Mouse (Mus musculus) spleen, postnatal 10 days (tissue): ENCODE measurements around the gene Clba1.

Experiments used
- DNase-seq, 2 experiments: peaks; one replicate each; pipeline ENCODE4 v3.0.0; 2021 to 2022; ENCODE audit warnings: low spot score in 2 of 2

The Clba1 gene

GRCm38 (mm10) chr12:112808587-112809364 lies at the start of gene Clba1:
Gene Clba1, plus strand, starts transcription at chr12:112808937.
- DNase-seq = peak; percentile 72 to 92

- peak in 1 of 2 experiments; percentile 7 for DNase-seq
These were observed 49.3 kb upstream of the Clba1 start for GRCm38 (mm10) chr12:112759471-112759870.

- DNase-seq = peak in 1 of 2 experiments; percentile 75
These were observed 48.4 kb upstream of the Clba1 start, which contains the start of gene Pld4 for GRCm38 (mm10) chr12:112760154-112760926. Gene Pld4, plus strand, starts transcription at chr12:112760655.

- peak in 1 of 2 experiments; percentile 38 for DNase-seq
These were observed 47.3 kb upstream of the Clba1 start for GRCm38 (mm10) chr12:112761411-112761810.

- DNase-seq = peak in 1 of 2 experiments; percentile 70
These were observed 46.7 kb upstream of the Clba1 start for GRCm38 (mm10) chr12:112762018-112762417.

- DNase-seq = no peak
These were observed 45.6 kb upstream of the Clba1 start for GRCm38 (mm10) chr12:112763176-112763575.

GRCm38 (mm10) chr12:112764141-112764540 lies 44.6 kb upstream of the Clba1 start:
- no peak for DNase-seq

- DNase-seq = peak in 1 of 2 experiments; percentile 8
These were observed 43.7 kb upstream of the Clba1 start for GRCm38 (mm10) chr12:112764991-112765390.

GRCm38 (mm10) chr12:112766586-112766985 lies 42.2 kb upstream of the Clba1 start:
- no peak for DNase-seq

GRCm38 (mm10) chr12:112767036-112767890 lies 41.5 kb upstream of the Clba1 start:
- DNase-seq = peak in 1 of 2 experiments; percentile 11

- DNase-seq = peak in 1 of 2 experiments; percentile 9
These were observed 40.6 kb upstream of the Clba1 start for GRCm38 (mm10) chr12:112768166-112768565.

- DNase-seq = peak in 1 of 2 experiments; percentile 13
These were observed 39.7 kb upstream of the Clba1 start for GRCm38 (mm10) chr12:112769031-112769430.

GRCm38 (mm10) chr12:112769751-112770150 lies 39.0 kb upstream of the Clba1 start:
- DNase-seq = peak in 1 of 2 experiments; percentile 3

GRCm38 (mm10) chr12:112770396-112770795 lies 38.3 kb upstream of the Clba1 start:
- DNase-seq = peak in 1 of 2 experiments; percentile 10

GRCm38 (mm10) chr12:112772306-112772705 lies 36.4 kb upstream of the Clba1 start:
- DNase-seq = peak in 1 of 2 experiments; percentile 10

GRCm38 (mm10) chr12:112773366-112773765 lies 35.4 kb upstream of the Clba1 start:
- peak in 1 of 2 experiments; percentile 7 for DNase-seq

GRCm38 (mm10) chr12:112774026-112774425 lies 34.7 kb upstream of the Clba1 start:
- peak in 1 of 2 experiments; percentile 6 for DNase-seq

- no peak for DNase-seq
These were observed 34.3 kb upstream of the Clba1 start for GRCm38 (mm10) chr12:112774481-112774880.

- DNase-seq = no peak
These were observed 17.7 kb upstream of the Clba1 start for GRCm38 (mm10) chr12:112791026-112791425.

- DNase-seq = no peak
These were observed 15.0 kb upstream of the Clba1 start for GRCm38 (mm10) chr12:112793601-112794355.

- DNase-seq = no peak
These were observed 14.4 kb upstream of the Clba1 start for GRCm38 (mm10) chr12:112794356-112794816.
